Mouse (Mus musculus) neural tube, embryonic 11.5 days (tissue): ENCODE results near the gene Csrnp3. TPM values are rescaled to one million over a fixed set of nuclear protein-coding genes. Genes with fewer than 3 reads are reported as not detected.
A peak's percentile ranks its signal among the peaks of the same experiment; 100 is the strongest.

Experiments
- ATAC-seq: fragments of 200-750 bp; cut with Nextera tagmentation; 2 replicates; pipeline ENCODE4 v1.8.0; 2017; ENCODE audit warnings: moderate number of reproducible peaks, mild to moderate bottlenecking, moderate TSS enrichment, moderate library complexity; ENCODE audit not compliant: insufficient read depth, low FRiP score, low TSS enrichment
- DNase-seq: peaks from one replicate; pipeline ENCODE4 v3.0.0-alpha.2; 2015; ENCODE audit warnings: low spot score
- H3K27ac ChIP-seq: fragments of 300-500 bp; sonication (generic); 2 replicates; pipeline ENCODE4 v1.5.1; 2014; ENCODE audit warnings: low read depth, mild to moderate bottlenecking, low read length
- H3K27me3 ChIP-seq: fragments of 300-500 bp; sonication (generic); 2 replicates; pipeline ENCODE4 v1.6.1; 2014; ENCODE audit warnings: mild to moderate bottlenecking, low read length, mixed read lengths; ENCODE audit not compliant: control insufficient read depth, insufficient read depth
- H3K36me3 ChIP-seq: fragments of 300-500 bp; sonication (generic); 2 replicates; pipeline ENCODE4 v1.6.1; 2014; ENCODE audit warnings: mild to moderate bottlenecking, low read length, moderate library complexity, mixed read lengths; ENCODE audit not compliant: control insufficient read depth, insufficient read depth
- H3K4me1 ChIP-seq: fragments of 300-500 bp; sonication (generic); 2 replicates; pipeline ENCODE4 v1.6.1; 2014; ENCODE audit warnings: low read length, mixed read lengths; ENCODE audit not compliant: control insufficient read depth, insufficient read depth
- H3K4me2 ChIP-seq: fragments of 300-500 bp; sonication (generic); 2 replicates; pipeline ENCODE4 v1.6.1; 2014; ENCODE audit warnings: low read depth, mild to moderate bottlenecking, moderate library complexity
- H3K4me3 ChIP-seq: fragments of 300-500 bp; sonication (generic); 2 replicates; pipeline ENCODE4 v1.5.1; 2014; ENCODE audit warnings: low read depth, low read length
- H3K9ac ChIP-seq: fragments of 300-500 bp; sonication (generic); 2 replicates; pipeline ENCODE4 v1.6.1; 2014; ENCODE audit warnings: mild to moderate bottlenecking, low read length
- H3K9me3 ChIP-seq: fragments of 300-500 bp; sonication (generic); 2 replicates; pipeline ENCODE4 v1.6.1; 2016; ENCODE audit warnings: low read length; ENCODE audit not compliant: control insufficient read depth
- WGBS: fragments of 180-500 bp; shearing (Covaris S2); extraction: QIAGEN DNeasy Blood & Tissue Kit; methylation state at CpG from one replicate; pipeline ENCODE4 v1.1.7; 2014; 5-methylcytosine and 5-hydroxymethylcytosine counted together
- polyA plus RNA-seq: library from polyadenylated mRNA; unstranded; fragments of >200 nt; fragmentation: Nextera tagmentation; extraction: Ambion mirVana; gene quantifications from 2 replicates; pipeline ENCODE4 v1.2.1, GENCODE M21; 2014

The Csrnp3 gene
- polyA plus RNA-seq, 1 experiment from 2014 or later: 16.7 TPM

DNA sequence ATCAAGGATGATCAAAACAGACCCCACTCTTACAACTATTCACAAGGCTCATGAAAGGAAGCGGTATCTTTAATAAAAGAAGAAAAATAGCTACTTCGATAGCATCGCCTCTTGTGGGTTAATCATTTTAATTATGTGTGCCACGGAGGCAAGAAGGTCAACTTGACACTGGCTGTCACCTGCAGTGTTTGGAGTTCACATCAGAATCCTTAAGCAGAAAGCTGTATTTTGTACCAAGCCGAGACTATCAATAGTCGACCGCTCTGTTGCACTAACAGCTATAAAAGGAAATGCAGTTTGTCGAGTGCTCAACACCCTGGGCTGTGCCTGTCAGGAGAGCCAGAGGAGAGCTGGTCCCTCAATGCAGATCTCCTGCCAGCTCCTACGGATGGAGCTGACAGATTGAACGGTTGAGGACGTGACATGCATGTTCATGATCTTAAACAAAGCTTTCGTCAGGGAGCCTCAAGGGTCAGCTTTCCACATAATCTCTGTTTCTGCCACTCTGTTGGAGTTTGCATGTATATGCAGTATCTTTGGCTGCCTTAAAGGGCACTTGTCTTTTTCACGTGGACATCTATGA, 149.4 kb downstream of the Csrnp3 start:
- Histone ChIP-seq H3K9me3 (no peaks in the 10 kb centered on the region), H3K27ac (peak overlapping the region; percentile 42; the same call in 1 of the 2 replicates), H3K4me2 (no peak overlapping the region), H3K9ac (no peak overlapping the region), H3K4me1 (peaks cover 23% of the 10 kb centered on the region), H3K36me3 (no peaks in the 10 kb centered on the region), H3K27me3 (no peaks in the 10 kb centered on the region), H3K4me3 (no peak overlapping the region)
- peak; percentile 92 for ATAC-seq
- WGBS: 36% methylated on average over 13 of the region's 13 CpGs
- DNase-seq: peak; percentile 69

DNA sequence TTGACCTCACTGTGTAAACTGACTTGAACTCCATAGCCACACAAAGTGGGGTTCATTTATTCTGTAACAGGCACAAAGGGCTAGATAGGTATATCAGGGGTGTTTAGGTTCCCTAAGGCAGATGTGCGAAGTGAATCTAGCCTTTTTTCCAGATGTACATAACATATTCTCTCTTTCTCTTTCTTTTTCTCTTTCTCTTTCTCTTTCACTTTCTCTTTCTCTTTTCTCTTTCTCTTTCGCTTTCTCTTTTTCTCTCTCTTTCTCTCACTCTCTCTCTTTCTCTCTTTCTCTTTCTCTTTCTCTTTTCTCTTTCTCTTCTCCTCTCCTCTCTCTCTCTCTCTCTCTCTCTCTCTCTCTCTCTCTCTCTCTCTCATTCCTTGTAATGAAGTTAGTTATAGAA, 153.2 kb downstream of the Csrnp3 start:
- ATAC-seq: no peak
- DNase-seq: no peak
- Histone ChIP-seq H3K9ac (no peak overlapping the region), H3K27ac (no peak overlapping the region), H3K9me3 (no peaks in the 10 kb centered on the region), H3K4me2 (no peak overlapping the region), H3K27me3 (no peaks in the 10 kb centered on the region), H3K4me3 (no peak overlapping the region), H3K4me1 (peaks cover 12% of the 10 kb centered on the region), H3K36me3 (no peaks in the 10 kb centered on the region)
- WGBS: 95% methylated on average over 2 of the region's 2 CpGs

DNA sequence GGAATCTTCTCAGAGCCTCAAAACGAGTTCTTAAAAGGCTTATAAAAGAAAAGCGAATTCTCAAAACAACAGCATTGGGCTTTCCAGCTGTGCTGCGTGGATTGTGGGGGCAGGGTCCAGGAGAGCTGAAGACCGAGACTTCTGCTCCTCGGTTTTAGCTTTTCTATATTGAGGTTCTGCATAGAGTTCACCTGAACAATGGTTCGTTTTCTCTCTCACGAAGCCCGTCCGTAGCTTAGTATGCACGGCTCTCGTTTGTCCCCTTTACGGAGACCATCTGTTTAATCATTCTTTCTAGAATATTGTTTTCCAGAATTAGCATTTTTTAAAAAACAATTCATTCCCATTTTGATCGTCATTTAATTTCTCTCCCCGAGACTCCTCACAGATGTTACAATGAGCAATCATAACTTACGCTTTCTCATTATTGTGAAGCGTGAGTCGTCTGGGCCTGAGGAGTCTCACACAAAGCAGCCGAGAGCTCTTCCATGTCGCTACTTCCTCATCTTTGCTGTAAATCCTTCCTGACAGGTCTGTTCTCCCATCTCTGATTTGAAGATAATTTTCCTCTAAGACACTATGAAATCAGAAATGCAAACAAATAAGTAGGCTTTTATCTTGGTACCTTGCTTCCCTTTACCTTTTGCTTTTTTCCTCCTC, 163.6 kb downstream of the Csrnp3 start:
- Histone ChIP-seq H3K9me3 (no peaks in the 10 kb centered on the region), H3K27ac (no peak overlapping the region)

DNA sequence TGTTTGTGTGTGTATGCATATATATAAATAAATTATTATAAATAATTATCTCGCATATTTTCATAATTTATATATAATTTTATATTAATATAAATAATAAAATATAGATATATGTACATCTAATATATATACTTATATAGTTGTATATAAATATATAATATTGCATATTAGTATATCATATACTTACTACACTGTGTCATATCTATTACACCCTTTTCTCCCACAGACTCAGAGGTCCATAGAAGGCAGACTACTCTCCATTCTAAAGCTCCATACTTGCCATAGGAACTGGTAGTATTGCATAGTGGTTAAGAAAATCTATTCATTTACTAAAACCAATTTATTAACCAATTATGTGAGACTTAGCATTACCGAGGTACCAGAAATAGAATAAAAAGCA, 164.1 kb downstream of the Csrnp3 start:
- no peak overlapping the region for H3K4me2 ChIP-seq
- no peaks in the 10 kb centered on the region for H3K4me1 ChIP-seq
- 81% methylated on average over 2 of the region's 2 CpGs for WGBS
- no peak overlapping the region for H3K9ac ChIP-seq
- ATAC-seq (no peak), DNase-seq (no peak)
- no peaks in the 10 kb centered on the region for H3K36me3 ChIP-seq
- no peak overlapping the region for H3K4me3 ChIP-seq
- no peaks in the 10 kb centered on the region for H3K27me3 ChIP-seq
- no peaks in the 10 kb centered on the region for H3K9me3 ChIP-seq
- no peak overlapping the region for H3K27ac ChIP-seq

More for the DNA sequence above, 163.6 kb downstream of the Csrnp3 start:
- no peak for DNase-seq
- Histone ChIP-seq H3K27me3 (no peaks in the 10 kb centered on the region), H3K4me3 (no peak overlapping the region), H3K9ac (no peak overlapping the region), H3K4me2 (no peak overlapping the region), H3K36me3 (no peaks in the 10 kb centered on the region), H3K4me1 (no peaks in the 10 kb centered on the region)
- ATAC-seq: peak; percentile 61; the same call in 1 of the 2 replicates
- 81% methylated on average over 19 of the region's 19 CpGs for WGBS

DNA sequence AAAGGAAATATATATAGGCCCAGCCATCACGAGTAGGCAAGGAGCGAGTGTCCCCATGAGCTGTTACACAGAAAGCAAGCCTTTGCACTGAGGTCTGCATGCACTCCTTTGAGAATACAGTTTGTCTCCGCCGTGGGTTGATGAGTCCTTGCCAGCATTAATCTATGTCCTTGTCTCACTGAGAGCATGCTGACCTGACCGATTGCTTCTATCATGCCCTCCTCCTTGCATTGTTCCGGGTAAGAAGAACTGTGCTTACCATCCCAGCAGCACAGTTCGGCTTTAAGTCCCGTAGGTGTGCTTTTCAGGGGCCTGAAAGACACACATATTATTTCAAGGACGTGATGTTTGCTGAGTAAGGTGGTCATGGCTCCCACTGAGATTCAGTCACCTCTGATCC, 173.1 kb downstream of the Csrnp3 start:
- no peak for ATAC-seq

DNA sequence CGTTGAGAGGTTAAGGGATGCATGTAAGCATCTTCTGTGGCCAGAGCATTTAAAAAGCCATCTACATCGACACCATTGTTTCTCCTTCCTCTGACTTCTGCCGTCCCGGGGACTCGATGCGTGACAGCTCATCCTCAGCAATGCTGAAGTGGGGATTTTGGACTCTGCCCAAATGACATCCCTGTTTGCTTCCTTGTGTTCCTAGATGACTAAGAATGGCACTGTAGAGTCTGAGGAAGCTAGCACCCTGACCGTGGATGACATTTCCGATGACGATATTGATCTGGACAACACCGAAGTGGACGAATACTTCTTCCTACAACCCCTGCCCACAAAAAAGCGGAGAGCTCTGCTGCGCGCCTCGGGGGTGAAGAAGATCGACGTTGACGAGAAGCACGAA, 173.7 kb downstream of the Csrnp3 start:
- 96% methylated on average over 19 of the region's 19 CpGs for WGBS
- peaks cover 2% of the 10 kb centered on the region for H3K36me3 ChIP-seq

More for the DNA sequence above, 173.1 kb downstream of the Csrnp3 start:
- no peaks in the 10 kb centered on the region for H3K27me3 ChIP-seq
- H3K27ac ChIP-seq: 0 out of 2 replicates have a peak overlapping the region, but pooled peaks have one; percentile 27
- no peak for DNase-seq
- no peaks in the 10 kb centered on the region for H3K9me3 ChIP-seq
- WGBS: 83% methylated on average over 9 of the region's 9 CpGs
- no peak overlapping the region for H3K4me3 ChIP-seq
- peaks cover 2% of the 10 kb centered on the region for H3K36me3 ChIP-seq
- no peak overlapping the region for H3K9ac ChIP-seq
- no peaks in the 10 kb centered on the region for H3K4me1 ChIP-seq
- no peak overlapping the region for H3K4me2 ChIP-seq

DNA sequence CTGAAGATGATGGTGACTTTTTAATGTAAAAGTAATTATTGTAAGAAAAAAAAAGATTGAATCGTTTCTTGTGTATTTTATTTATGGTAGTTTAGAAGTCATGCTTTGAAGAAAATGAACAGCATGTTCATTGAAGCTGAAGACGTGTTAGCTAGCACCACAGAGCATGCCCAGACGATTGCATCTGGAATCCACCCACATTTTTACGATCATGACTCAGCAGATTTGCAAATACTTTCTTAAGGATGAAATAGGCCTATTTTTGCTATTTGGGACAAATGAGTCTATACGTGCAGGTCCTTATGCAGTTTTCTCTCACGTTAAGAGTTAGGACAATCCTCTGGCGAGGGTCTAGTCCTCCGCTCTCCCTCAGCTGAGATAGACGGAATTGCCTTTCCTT, 177.9 kb downstream of the Csrnp3 start:
- Histone ChIP-seq H3K4me1 (peaks cover 8% of the 10 kb centered on the region; the same call in 1 of the 2 replicates), H3K27me3 (no peaks in the 10 kb centered on the region), H3K4me3 (no peak overlapping the region), H3K27ac (no peak overlapping the region), H3K36me3 (peaks cover 2% of the 10 kb centered on the region), H3K9ac (no peak overlapping the region), H3K4me2 (no peak overlapping the region), H3K9me3 (no peaks in the 10 kb centered on the region)
- DNase-seq: no peak
- WGBS: 89% methylated on average over 9 of the region's 9 CpGs
- no peak for ATAC-seq

More for the DNA sequence above, 173.7 kb downstream of the Csrnp3 start:
- Histone ChIP-seq H3K9ac (no peak overlapping the region), H3K4me2 (no peak overlapping the region), H3K27ac (0 out of 2 replicates have a peak overlapping the region, but pooled peaks have one; percentile 27), H3K4me3 (no peak overlapping the region), H3K27me3 (no peaks in the 10 kb centered on the region), H3K4me1 (no peaks in the 10 kb centered on the region), H3K9me3 (no peaks in the 10 kb centered on the region)
- ATAC-seq (no peak), DNase-seq (no peak)

DNA sequence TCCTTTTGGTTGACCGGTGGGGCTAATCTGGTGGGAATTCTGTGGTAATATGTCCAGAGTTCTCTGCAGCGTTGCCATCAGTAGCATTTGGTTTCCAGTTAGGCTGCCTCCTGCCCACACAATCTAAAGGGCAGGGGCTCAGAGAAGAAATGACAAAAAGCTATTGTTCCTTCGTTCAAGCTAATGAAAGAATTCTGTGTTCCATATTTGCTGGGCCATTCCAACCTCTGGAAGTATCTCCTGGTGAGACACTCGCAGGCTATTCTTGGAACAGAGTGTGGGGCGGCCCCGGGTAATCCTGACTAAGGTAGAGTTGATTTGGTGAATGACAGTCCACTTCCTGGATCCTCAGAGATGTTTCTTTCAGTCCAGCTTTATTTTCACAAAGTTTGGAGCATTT, 179.3 kb downstream of the Csrnp3 start:
- Histone ChIP-seq H3K4me2 (no peak overlapping the region), H3K9ac (no peak overlapping the region), H3K36me3 (peaks cover 2% of the 10 kb centered on the region), H3K9me3 (no peaks in the 10 kb centered on the region), H3K27ac (no peak overlapping the region), H3K27me3 (no peaks in the 10 kb centered on the region), H3K4me3 (no peak overlapping the region), H3K4me1 (peaks cover 8% of the 10 kb centered on the region; the same call in 1 of the 2 replicates)
- ATAC-seq (no peak), DNase-seq (no peak)
- WGBS: 82% methylated on average over 6 of the region's 6 CpGs

DNA sequence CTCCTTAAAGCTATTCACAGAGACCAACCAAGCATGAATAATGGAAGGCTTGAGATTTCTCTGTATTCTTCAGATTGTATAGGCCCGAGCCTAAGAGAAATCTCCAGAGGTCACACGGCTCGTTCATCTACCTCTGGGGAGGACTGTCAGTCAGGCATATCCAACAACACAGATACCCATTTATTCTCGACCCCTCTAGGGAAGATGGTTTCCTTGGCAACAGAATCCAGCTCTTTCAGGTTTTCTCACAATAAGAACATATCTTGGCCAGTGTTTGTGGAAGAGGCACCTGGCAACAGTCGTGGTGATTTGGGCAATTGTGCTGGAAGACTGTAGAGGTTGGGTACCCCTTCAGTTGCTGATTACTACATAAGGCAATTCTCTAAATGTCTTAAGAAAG, 183.2 kb downstream of the Csrnp3 start:
- Histone ChIP-seq H3K27ac (no peak overlapping the region), H3K27me3 (no peaks in the 10 kb centered on the region), H3K4me2 (no peak overlapping the region), H3K4me3 (no peak overlapping the region), H3K36me3 (no peaks in the 10 kb centered on the region), H3K9me3 (no peaks in the 10 kb centered on the region), H3K4me1 (peaks cover 8% of the 10 kb centered on the region; the same call in 1 of the 2 replicates), H3K9ac (no peak overlapping the region)
- 24% methylated on average over 5 of the region's 5 CpGs for WGBS
- peak; percentile 90 for ATAC-seq
- peak; percentile 66 for DNase-seq
